Mouse (Mus musculus): ENCODE data around the gene Mpst.

Mpst gene

DNA sequence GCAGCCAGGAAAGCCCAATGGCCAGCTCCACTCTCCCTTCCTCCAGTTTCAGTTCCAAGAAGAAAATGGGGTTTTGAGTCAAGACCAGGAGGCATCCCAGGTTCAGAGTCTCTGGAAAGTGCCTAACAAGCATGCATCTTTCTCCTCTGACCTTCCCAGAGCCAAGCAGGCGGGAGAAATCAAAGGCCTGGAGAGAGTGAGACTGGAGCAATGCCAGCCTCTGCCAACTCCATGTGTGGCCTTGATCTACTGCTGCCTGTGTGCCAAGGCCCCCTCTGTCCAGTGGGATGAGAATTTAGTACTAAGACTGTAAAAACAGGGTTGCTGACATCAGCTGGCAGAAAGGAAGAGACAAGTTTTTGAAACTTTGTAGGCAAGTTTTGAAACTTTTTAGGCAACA is 2.3 kb upstream of the Mpst start:
- no peak for DNase-seq (ENCODE audit: low read depth, low spot score)

- no peak for DNase-seq (ENCODE audit: low read depth, low spot score)
These were observed 1.1 kb upstream of the Mpst start for GRCm38 (mm10) chr15:78405098-78405497.

GRCm38 (mm10) chr15:78405517-78406211 is 552 bp upstream of the Mpst start, which contains the start of gene Tst:
TSS of gene Tst (minus strand) at chr15:78405907.
- peak; percentile 99 for DNase-seq (ENCODE audit: low read depth, low spot score)

DNA sequence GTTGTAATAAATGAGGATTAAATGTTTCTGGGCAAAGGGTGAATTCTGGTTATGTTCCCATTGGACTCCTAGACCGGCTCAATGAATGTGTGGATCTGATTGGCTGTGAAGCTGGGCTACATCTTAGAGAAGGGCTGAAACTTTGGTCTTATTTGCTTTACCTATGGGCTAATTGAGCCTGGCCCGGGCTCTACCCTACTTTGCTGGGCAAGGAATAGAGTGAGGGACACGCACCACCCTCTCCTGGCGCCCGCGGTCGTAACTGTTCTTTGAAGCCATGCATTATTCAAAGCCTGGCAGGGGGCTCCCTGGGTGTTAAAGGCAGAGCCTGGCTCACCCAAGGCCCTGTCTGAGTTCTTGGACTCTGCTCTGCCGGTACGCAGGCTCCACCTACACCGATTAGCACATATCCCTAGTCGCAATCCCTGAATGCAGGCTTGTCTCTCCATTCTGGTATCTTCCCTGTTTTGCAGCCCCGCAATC is 3.4 kb downstream of the Mpst start:
- peak; percentile 35 for DNase-seq (ENCODE audit: low read depth, low spot score)

GRCm38 (mm10) chr15:78413083-78413718 is 7.0 kb downstream of the Mpst start:
- no peak for DNase-seq (ENCODE audit: low read depth, low spot score)

DNA sequence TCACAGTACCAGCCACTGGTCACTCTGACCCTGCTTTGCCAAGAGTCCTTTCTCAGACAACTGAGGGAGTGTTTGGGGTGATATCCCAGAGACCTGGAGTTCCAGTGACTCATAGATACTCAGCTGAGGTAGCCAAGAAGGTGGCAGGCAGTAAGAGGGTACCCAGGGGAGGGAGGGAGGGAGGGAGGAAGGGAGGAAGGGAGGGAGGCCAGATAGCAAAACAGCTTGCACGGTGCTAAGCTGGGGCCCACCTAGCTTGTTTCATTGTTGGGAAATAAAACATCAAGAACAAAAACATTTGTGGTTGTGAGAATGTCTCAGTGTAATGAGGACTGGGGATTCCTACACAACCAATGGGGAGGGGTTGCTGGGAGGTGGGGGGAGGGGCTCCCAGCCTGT is 7.5 kb downstream of the Mpst start:
- DNase-seq (ENCODE audit: low read depth, low spot score): no peak

- DNase-seq (ENCODE audit: low read depth, low spot score): no peak
These were observed 7.9 kb downstream of the Mpst start for GRCm38 (mm10) chr15:78414157-78414556.

DNA sequence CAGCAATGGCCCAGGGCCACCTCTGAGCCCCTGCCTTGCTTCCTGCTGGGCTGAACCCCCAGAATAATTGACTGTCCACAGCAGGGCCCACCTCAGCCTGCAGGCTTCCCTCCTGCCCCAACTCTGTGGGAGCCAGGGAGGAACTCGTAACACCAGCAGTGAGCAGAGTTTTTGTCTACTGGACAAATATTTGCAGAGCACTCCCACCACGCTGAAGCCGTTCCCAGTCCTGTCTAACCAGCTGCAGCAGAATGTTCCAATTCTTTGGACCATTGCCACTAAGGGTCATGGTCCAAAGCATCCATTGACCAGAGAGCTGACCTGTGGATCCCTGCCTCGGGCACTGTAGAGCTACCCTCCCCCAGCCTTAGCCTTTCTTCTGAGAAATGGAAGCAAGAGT is 10.7 kb downstream of the Mpst start:
- no peak for DNase-seq (ENCODE audit: low read depth, low spot score)

- no peak for DNase-seq (ENCODE audit: low read depth, low spot score)
These were observed 14.2 kb downstream of the Mpst start for GRCm38 (mm10) chr15:78420395-78420794.

- peak; percentile 86 for DNase-seq (ENCODE audit: low read depth, low spot score)
These were observed 16.1 kb downstream of the Mpst start for GRCm38 (mm10) chr15:78422046-78422956.

GRCm38 (mm10) chr15:78424507-78424906 is 18.3 kb downstream of the Mpst start:
- DNase-seq (ENCODE audit: low read depth, low spot score): peak; percentile 89

DNA sequence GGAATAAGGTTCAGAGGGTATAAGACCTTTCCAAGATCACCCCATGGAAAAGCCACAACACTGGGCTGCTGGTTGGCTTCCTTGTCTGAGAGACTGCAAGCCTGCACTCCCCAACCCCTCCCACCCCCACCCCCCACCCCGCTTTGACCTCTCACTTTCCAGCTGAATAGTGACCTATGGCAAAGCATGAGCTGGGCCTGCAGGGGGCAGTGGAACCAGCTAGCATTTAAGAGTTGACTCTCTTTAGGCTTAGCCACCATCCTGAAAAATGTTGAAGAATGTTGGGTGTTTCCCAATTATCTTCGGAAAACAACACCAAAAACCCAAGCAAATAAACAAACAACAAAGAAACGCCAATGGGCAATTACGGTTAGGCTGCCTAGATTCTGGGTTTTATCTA is 19.0 kb downstream of the Mpst start:
- DNase-seq (ENCODE audit: low read depth, low spot score): peak; percentile 68

DNA sequence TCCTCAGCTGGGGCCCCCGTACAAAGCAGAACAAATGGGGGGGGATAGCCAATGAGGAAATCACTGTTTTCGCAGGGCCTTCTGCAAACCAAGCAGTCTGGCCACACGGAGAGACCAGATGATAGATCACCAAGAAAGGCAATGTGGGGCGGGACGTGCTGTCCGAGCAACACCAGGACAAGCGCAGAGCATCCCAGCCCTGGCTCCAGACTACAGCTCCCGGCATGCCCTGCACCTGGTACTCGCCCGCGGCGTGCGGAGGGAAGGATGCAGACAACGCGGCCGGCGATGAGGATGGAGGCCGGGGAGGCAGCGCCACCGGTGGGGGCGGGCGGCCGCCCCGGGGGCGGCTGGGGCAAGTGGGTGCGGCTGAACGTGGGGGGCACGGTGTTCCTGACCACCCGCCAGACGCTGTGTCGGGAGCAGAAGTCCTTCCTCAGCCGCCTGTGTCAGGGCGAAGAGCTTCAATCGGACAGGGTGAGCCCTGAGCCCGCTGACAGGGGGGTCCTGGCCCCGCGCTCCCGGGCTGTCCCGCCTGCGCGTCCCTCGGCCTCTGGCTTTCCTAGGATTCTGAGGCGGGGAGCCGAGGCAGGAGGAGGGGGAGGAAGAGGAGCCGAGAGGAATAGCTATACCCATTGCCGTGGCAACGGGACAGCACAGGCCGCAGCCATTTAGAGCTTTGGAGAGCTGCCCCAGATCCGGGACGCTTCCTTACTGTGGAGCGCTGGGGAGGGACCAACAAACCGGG is 22.3 kb downstream of the Mpst start, which contains the start of gene Kctd17:
TSS of gene Kctd17 (plus strand) at position 174 of the 748 bp plus-strand sequence.
- DNase-seq (ENCODE audit: low read depth, low spot score): peak; percentile 70

- DNase-seq (ENCODE audit: low read depth, low spot score): no peak
These were observed 22.9 kb downstream of the Mpst start for GRCm38 (mm10) chr15:78429139-78429459.

- no peak for DNase-seq (ENCODE audit: low read depth, low spot score)
These were observed 23.8 kb downstream of the Mpst start for GRCm38 (mm10) chr15:78429871-78430622.

GRCm38 (mm10) chr15:78430874-78431273 is 24.7 kb downstream of the Mpst start:
- no peak for DNase-seq (ENCODE audit: low read depth, low spot score)

- DNase-seq (ENCODE audit: low read depth, low spot score): no peak
These were observed 25.4 kb downstream of the Mpst start for GRCm38 (mm10) chr15:78431541-78432121.

DNA sequence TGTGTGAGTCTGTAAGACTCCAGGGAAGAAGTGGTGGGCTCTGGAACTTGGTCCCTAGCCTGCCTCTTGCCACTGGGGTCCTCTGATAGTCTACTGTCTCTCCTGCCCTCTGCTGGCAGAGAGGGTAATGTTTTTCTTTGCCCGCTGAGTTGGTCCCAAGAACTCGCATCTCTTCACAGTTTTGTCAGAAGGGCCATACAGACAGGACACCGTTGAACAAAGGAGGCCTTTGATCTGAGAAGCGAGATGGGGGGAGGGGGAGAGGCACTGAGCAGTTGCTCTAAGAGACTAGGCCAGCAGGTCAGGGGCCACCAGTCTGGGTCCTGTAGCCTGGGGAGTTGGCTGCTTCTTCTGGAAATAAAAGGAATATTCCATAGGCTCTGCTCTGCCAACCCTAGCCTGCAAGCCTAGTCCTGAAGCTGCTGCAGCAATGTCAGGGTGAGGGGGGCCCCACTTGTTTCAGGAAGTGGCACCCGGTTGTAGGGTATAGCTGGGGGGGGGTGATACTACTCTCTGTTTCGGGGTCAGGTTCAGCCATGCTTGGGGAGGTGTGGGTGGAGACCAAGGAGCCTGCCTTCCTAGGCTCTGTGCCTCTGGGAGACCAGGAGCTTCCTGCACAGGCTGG is 28.8 kb downstream of the Mpst start:
- peak; percentile 61 for DNase-seq (ENCODE audit: low read depth, low spot score)

DNA sequence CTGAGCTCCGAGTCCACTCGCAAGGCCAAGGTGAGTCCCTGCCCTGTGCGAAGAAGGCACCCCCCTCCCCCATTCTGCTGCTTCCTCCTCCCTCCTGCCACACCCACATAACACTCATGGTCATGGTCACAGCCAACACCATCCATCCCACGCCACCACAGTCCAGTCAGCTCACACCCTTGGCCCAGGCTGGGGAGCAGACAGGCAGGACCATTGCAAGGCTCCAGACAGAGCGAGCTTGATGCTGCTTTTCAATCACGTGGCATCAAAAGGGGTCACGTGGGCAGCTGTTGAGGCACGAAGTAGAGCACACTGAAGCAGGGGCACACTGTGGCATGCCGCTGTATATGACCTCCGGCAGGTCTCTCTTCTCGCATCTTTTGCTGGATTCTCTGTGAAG is 29.5 kb downstream of the Mpst start:
- no peak for DNase-seq (ENCODE audit: low read depth, low spot score)

Measured in ES-CJ7 (cell line).